Mouse (Mus musculus) C2C12 (cell line): ENCODE results near the gene Tmem198b. TPM values are rescaled to one million over a fixed set of nuclear protein-coding genes. Genes with fewer than 3 reads are reported as not detected.

Experiments
- H3K27me3 ChIP-seq: one replicate; pipeline ENCODE4 v1.6.1; 2011; ENCODE audit not compliant: control insufficient read depth, insufficient read depth, insufficient read length
- H3K36me3 ChIP-seq: one replicate; pipeline ENCODE4 v1.6.1; 2011; ENCODE audit not compliant: control insufficient read depth, insufficient read depth
- H3K4me3 ChIP-seq: one replicate; pipeline ENCODE4 v1.5.1; 2011; ENCODE audit warnings: mild to moderate bottlenecking, control low read depth; ENCODE audit not compliant: poor library complexity, insufficient read depth, severe bottlenecking
- H3K79me2 ChIP-seq: one replicate; pipeline ENCODE4 v1.6.1; 2011; ENCODE audit not compliant: control insufficient read depth, insufficient read depth
- H3K79me3 ChIP-seq: one replicate; pipeline ENCODE4 v1.6.1; 2011; ENCODE audit warnings: low read depth, control low read depth
- H3ac ChIP-seq: one replicate; pipeline ENCODE3; 2011; ENCODE audit warnings: low read depth; ENCODE audit not compliant: control insufficient read depth, insufficient read length
- CEBPB ChIP-seq: IDR thresholded peaks from one replicate; pipeline ENCODE4 v1.6.1; 2011; ENCODE audit warnings: low read depth, mild to moderate bottlenecking, control low read depth, moderate library complexity
- CTCF ChIP-seq: IDR thresholded peaks from one replicate; pipeline ENCODE4 v1.5.1; 2011; ENCODE audit not compliant: control insufficient read depth, insufficient read depth, insufficient read length
- FOSL1 ChIP-seq: IDR thresholded peaks from one replicate; pipeline ENCODE4 v1.8.0; 2011; ENCODE audit warnings: mild to moderate bottlenecking, low read length; ENCODE audit not compliant: poor library complexity, insufficient read depth, severe bottlenecking
- MAX ChIP-seq: IDR thresholded peaks from one replicate; pipeline ENCODE4 v1.6.1; 2011; ENCODE audit warnings: mild to moderate bottlenecking, control low read depth
- MYOD1 ChIP-seq: IDR thresholded peaks from one replicate; pipeline ENCODE4 v1.6.1; 2011; ENCODE audit warnings: low read depth; ENCODE audit not compliant: control insufficient read depth, insufficient read length
- MYOG ChIP-seq: IDR thresholded peaks from one replicate; pipeline ENCODE4 v1.6.1; 2011; ENCODE audit not compliant: control insufficient read depth, insufficient read length; ENCODE audit errors: extremely low read depth
- USF1 ChIP-seq: IDR thresholded peaks from one replicate; pipeline ENCODE4 v1.6.1; 2011; ENCODE audit warnings: low read depth, mild to moderate bottlenecking, control low read depth, moderate library complexity
- polyA plus RNA-seq: library from polyadenylated mRNA; unstranded; fragments of >200 nt; fragmentation: generic; extraction: Trizol; gene quantifications from one replicate; pipeline ENCODE4 v1.2.1, GENCODE M21; 2012; ENCODE audit warnings: missing spikeins

Tmem198b gene
- polyA plus RNA-seq, 1 experiment = 15.1 TPM

DNA sequence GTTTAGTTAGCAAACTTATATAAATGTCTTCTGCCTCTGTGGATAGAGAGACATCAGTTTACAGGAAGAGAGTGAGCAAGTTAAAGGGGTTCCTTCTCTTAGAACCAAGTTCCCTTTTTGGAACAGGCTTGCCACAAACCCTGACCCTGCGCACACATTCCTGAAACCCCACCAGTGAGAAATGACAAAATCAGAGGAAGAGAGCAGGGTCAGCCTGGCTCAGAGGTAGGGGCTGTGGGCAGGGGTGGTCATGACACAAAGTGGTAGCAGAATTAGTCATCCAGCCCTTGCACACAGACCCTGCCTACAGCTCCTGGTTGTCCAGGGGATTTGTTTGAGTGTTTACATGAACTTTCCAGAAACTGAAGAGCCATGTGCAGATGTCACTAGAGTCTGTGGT, 24.0 kb downstream of the Tmem198b start:
- no peak overlapping the region for H3K4me3 ChIP-seq
- no peaks in the 10 kb centered on the region for H3K79me3 ChIP-seq
- H3K79me2 ChIP-seq = no peaks in the 10 kb centered on the region
- H3K36me3 ChIP-seq = no peaks in the 10 kb centered on the region
- H3K27me3 ChIP-seq = no peaks in the 10 kb centered on the region
- no peak for TF ChIP-seq MYOD1
- TF ChIP-seq MAX = no peak
- TF ChIP-seq CTCF = no peak
- TF ChIP-seq CEBPB = no peak
- no peak for TF ChIP-seq USF1
- no peak for TF ChIP-seq FOSL1
- no peak for TF ChIP-seq MYOG
- no peak overlapping the region for H3ac ChIP-seq

DNA sequence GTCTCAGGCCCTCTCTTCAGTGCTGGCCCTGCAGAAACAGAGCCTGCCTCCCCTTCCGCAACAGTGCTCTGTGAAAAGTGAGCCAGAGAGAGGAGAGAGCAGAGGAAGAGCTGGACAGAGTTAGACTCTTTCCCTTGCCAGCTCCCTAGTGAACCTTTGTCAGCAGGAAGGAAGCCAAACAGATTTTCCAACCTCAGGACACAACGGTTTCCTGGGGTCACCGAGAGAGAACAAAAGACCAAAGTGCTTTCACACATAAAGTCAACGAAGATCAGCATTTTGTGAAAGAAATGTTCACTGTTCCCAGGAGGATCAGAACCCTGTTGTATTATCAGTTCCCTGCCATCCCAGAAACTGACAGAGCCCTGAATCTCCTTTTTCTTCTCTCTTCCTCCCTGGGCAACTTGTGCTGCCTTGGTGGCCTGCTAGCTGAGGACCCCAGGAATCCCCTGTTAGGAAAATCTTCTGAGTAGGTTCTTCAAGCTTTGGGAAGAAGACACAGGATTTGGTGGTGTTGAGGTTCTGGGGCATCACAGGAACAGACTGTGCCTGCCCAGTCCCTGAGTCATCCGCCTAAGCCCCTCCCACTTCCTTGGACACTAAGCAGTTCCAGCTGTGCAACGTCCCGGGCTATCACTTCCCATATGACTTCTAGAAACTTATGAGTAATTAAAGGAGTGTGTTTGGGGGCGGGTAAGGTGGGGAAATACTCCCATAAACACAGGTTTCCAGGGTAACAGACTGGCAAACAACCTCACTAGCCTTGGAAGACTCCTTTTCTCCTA, 25.0 kb downstream of the Tmem198b start:
- TF ChIP-seq CTCF = no peak
- peak; percentile 56 for TF ChIP-seq CEBPB
- TF ChIP-seq FOSL1 = peak; percentile 66
- Histone ChIP-seq H3K79me3 (no peaks in the 10 kb centered on the region), H3K79me2 (no peaks in the 10 kb centered on the region), H3K36me3 (no peaks in the 10 kb centered on the region), H3K27me3 (no peaks in the 10 kb centered on the region), H3ac (no peak overlapping the region), H3K4me3 (no peak overlapping the region)

DNA sequence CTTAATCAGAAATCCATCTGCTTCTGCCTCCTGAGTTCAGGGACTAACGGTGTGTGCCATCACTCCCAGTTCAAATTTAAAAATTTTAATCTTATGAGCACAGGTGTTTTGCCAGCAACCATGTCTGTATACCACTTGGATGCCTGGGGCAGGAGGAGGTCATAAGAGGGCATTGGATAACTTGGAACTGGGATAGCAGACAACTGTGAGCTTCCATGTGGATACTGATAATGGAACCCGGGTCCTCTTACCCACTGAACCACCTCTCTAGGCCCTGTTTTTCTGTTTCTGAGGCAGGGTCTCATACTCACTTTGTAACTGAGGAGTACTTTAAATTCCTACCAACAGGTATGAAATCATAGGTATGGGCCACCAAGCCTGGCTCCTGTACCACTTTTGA, 25.7 kb downstream of the Tmem198b start:
- no peak overlapping the region for H3ac ChIP-seq
- H3K79me2 ChIP-seq = no peaks in the 10 kb centered on the region
- TF ChIP-seq MYOG = no peak
- TF ChIP-seq CTCF = no peak
- TF ChIP-seq CEBPB = no peak
- no peak for TF ChIP-seq MAX
- no peak for TF ChIP-seq USF1
- TF ChIP-seq MYOD1 = no peak
- no peak for TF ChIP-seq FOSL1
- no peaks in the 10 kb centered on the region for H3K27me3 ChIP-seq
- no peaks in the 10 kb centered on the region for H3K79me3 ChIP-seq
- no peak overlapping the region for H3K4me3 ChIP-seq
- H3K36me3 ChIP-seq = no peaks in the 10 kb centered on the region

DNA sequence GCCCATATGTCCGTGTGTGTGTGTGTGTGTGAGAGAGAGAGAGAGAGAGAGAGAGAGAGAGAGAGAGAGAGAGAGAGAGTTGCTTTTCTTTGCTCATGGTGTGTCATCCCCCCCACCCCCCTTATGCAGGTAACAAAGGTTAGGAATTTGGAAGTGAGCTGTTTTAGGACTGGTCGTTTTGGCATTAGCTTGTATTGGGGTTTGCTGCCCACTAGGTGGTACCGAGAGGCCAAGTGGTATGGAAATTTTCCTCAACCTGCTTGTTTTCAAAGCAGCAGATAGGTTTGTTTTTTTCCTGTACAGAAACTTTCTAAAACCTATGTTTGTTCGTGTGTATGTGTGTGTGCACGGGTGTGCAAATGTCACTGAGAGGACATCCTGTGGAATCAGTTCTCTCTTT, 30.5 kb downstream of the Tmem198b start:
- H3K4me3 ChIP-seq = no peak overlapping the region
- H3K36me3 ChIP-seq = no peaks in the 10 kb centered on the region
- no peaks in the 10 kb centered on the region for H3K79me3 ChIP-seq
- no peaks in the 10 kb centered on the region for H3K27me3 ChIP-seq
- no peaks in the 10 kb centered on the region for H3K79me2 ChIP-seq
- no peak overlapping the region for H3ac ChIP-seq
- no peak for TF ChIP-seq CTCF

DNA sequence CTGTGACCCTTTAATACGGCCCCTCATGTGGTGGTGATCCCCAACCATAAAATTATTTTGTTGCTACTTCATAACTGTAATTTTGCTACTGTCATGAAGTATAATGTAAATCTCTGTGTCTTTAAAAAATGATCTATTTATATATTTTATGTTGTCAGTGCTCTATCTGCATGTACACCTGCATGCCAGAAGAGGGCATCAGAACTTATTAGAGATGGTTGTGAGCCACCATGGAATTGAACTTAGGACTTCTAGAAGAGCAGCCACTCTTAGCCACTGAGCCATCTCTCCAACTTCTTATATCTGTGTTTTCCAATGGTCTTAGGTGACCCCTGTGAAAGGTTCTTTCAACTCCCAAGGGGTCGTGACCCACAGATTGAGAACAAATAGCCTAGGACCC, 31.3 kb downstream of the Tmem198b start:
- no peaks in the 10 kb centered on the region for H3K36me3 ChIP-seq
- H3K79me2 ChIP-seq = no peaks in the 10 kb centered on the region
- TF ChIP-seq USF1 (no peak), FOSL1 (no peak), CTCF (no peak), MYOD1 (no peak)
- H3K27me3 ChIP-seq = no peaks in the 10 kb centered on the region
- H3ac ChIP-seq = no peak overlapping the region
- H3K79me3 ChIP-seq = no peaks in the 10 kb centered on the region
- H3K4me3 ChIP-seq = no peak overlapping the region

Other genes starting within 250 kb of the Tmem198b start
- 232 TPM for gene Pa2g4, start 238.4 kb downstream of the Tmem198b start, polyA plus RNA-seq
- 0.28 TPM for gene Erbb3, start 214.7 kb downstream of the Tmem198b start, polyA plus RNA-seq
- gene Rps26, start 177.6 kb downstream of the Tmem198b start, polyA plus RNA-seq = 2,179 TPM
- 0.05 TPM for gene Ikzf4, start 158.4 kb downstream of the Tmem198b start, polyA plus RNA-seq
- gene Suox, start 130.3 kb downstream of the Tmem198b start, polyA plus RNA-seq = 9.6 TPM
- gene Rab5b, start 108.1 kb downstream of the Tmem198b start, polyA plus RNA-seq = 27.0 TPM
- 0.16 TPM for gene Pmel, start 100.2 kb downstream of the Tmem198b start, polyA plus RNA-seq
- 34.7 TPM for gene Cdk2, start 99.3 kb downstream of the Tmem198b start, polyA plus RNA-seq
- 7.3 TPM for gene Dgka, start 59.5 kb downstream of the Tmem198b start, polyA plus RNA-seq
- gene Pym1, start 56.5 kb downstream of the Tmem198b start, polyA plus RNA-seq = 38.0 TPM
- 1.7 TPM for gene Mmp19, start 13.5 kb downstream of the Tmem198b start, polyA plus RNA-seq
- 31.2 TPM for gene Dnajc14, start 308 bp downstream of the Tmem198b start, polyA plus RNA-seq
- 56.6 TPM for gene Sarnp, start 13.0 kb upstream of the Tmem198b start, polyA plus RNA-seq
- gene Ormdl2, start 17.3 kb upstream of the Tmem198b start, polyA plus RNA-seq = 41.1 TPM
- 17.0 TPM for gene Gdf11, start 87.3 kb upstream of the Tmem198b start, polyA plus RNA-seq
- gene Cd63, start 96.6 kb upstream of the Tmem198b start, polyA plus RNA-seq = 2,043 TPM
- gene Rdh5, start 118.5 kb upstream of the Tmem198b start, polyA plus RNA-seq = 12.6 TPM
- 204 TPM for gene Bloc1s1, start 119.7 kb upstream of the Tmem198b start, polyA plus RNA-seq
- gene Itga7, start 129.4 kb upstream of the Tmem198b start, polyA plus RNA-seq = 100 TPM
- not detected for gene Mettl7b, start 156.6 kb upstream of the Tmem198b start, polyA plus RNA-seq
- gene Olfr9, start 185.1 kb upstream of the Tmem198b start, polyA plus RNA-seq = not detected
- gene Olfr763, start 206.4 kb upstream of the Tmem198b start, polyA plus RNA-seq = not detected
- gene Olfr764-ps1, start 235.5 kb upstream of the Tmem198b start, polyA plus RNA-seq = not detected
- gene Olfr765, start 245.6 kb upstream of the Tmem198b start, polyA plus RNA-seq = not detected